Mouse (Mus musculus) adrenal gland, adult (tissue): ENCODE measurements around the gene Pf4.
"Not testable (repeated sequence)": the region's sequence is repeated elsewhere in the genome, so short reads cannot be mapped to it uniquely, and the experiment has no call there.

Experiments used
- DNase-seq, 2 experiments: peaks; one replicate each; pipeline ENCODE4 v3.0.0; 2022 to 2023; ENCODE audit warnings: low spot score in 1 of 2; ENCODE audit not compliant: inconsistent age in 2 of 2

Gene Pf4

GRCm38 (mm10) chr5:90785659-90786588 is 13.7 kb downstream of the Pf4 start, which contains the start of gene Cxcl3:
Gene Cxcl3, plus strand, starts transcription at chr5:90786103.
- DNase-seq = peak in 1 of 2 experiments; percentile 56

- no peak for DNase-seq
These were observed 15.9 kb downstream of the Pf4 start for GRCm38 (mm10) chr5:90788114-90788513.

GRCm38 (mm10) chr5:90789306-90790073 is 17.3 kb downstream of the Pf4 start:
- DNase-seq = peak in 1 of 2 experiments; percentile 70

- no peak for DNase-seq
These were observed 17.9 kb downstream of the Pf4 start for GRCm38 (mm10) chr5:90790074-90790502.

GRCm38 (mm10) chr5:90794195-90794625 is 22.0 kb downstream of the Pf4 start, which contains the start of gene Cxcl15:
Gene Cxcl15, plus strand, starts transcription at chr5:90794534.
- DNase-seq = no peak

DNA sequence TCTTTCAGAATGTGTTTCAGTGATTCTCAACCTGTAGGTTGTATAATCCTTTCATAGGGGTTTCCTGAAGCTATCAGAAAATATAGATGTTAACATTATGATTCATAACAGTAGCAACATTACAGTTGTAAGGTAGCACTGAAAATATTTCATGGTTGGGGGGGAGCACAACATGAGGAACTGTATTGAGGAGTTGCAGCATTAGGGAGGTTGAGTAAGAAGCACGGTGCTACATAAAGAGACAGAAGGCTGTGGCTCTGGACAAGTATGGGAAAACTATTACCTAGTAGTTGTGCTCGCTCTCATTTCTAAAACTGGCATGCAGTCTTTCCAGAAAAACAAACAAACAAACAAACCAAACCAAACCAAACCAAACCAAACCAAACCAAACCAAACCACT is 23.2 kb downstream of the Pf4 start:
- not testable (repeated sequence) for DNase-seq

DNA sequence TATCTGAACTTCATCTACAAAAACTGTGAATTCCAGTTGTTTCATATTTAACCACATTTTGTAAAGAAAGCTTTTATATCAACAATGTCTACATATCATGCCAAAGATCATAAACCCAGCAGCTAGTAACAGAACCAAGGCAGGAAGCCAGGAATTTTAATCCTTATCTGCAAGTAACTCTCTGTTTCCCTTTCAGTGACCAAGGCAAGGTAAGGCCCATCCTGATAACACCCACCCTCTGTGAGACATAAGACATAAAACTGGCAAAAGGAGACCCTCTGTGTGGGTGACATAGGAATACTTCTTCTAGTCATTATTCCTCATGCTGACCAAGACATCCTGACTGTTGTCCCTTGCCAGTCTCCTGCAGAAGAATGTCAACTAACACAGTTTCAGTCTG is 32.3 kb downstream of the Pf4 start:
- DNase-seq = no peak

DNA sequence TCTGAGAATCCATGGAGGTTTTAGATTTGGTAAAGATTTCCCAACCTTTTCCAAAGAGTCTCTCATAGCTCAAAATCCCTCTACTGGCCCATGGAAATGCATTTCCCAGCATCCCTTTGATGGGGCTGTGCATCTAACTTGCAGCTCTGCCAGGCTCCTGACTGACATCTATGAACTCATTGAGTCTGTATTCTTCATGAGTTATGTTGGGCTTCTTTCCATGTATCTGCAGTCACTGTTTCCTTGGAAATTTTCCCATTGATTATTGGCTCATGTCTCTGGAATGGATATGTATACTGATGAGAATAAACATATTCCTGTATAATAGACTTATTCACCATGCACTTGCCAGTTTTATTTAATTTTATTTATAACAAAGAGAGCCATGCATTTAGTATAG is 33.8 kb downstream of the Pf4 start:
- DNase-seq = no peak

GRCm38 (mm10) chr5:90807176-90807950 is 35.1 kb downstream of the Pf4 start:
- DNase-seq = no peak

DNA sequence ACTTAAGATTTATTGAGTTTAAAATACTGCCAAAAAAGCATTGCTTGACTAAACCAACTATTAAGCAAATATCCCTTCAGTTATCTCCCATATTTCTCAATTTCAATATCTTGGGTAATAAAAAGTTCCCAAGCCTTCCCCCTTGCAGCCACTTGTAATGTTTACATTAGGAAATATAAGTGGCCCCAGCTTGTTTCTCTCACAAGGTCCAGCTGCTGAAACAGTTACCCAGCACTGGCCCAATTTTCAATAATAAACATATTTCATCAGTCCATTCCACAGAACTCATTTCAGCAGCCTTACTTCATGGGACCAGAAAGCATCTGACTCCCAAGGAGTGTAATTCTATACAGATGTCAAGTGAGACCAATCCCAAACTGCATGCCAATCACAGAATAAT is 47.5 kb downstream of the Pf4 start:
- DNase-seq = no peak
